Mouse (Mus musculus): ENCODE data around the gene Prpf40b. TPM values are rescaled to one million over a fixed set of nuclear protein-coding genes. Genes with fewer than 3 reads are reported as not detected.
A peak's percentile ranks its signal among the peaks of the same experiment; 100 is the strongest.

The Prpf40b gene
- polyA plus RNA-seq, 1 experiment: 17.9 TPM

- peaks cover 46% of the 10 kb centered on the region for H3K4me1 ChIP-seq (ENCODE audit: control insufficient read depth, insufficient read depth, insufficient read length, low read length)
- H3K27ac ChIP-seq (replicated peaks; ENCODE audit: low read depth, low read length): peak overlapping the region; percentile 84
- H3K4me3 ChIP-seq (ENCODE audit: insufficient read depth, low read depth, low read length): no peak overlapping the region
Measured at GRCm38 (mm10) chr15:99316314-99317266, 21.7 kb downstream of the Prpf40b start.

DNA sequence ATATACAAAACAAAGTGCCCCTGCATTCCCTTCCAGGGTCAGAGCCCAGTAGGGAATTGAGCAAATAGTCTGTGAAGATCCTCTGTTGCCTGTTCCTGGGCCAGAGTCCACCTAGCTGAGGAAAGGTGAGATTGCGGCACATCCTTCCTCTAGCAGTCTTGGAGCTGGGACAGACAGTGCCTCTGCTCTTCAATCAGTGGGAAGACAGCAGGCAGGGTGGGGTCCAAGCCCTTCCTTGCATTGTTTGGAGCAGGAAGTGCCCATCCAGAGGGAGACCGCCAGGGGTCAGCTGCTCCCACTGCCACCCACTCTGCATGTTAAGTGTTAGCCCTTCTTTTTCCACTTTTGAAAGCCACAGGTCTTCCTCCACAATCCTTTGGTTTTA lies 22.4 kb downstream of the Prpf40b start:
- Histone ChIP-seq H3K4me3 (ENCODE audit: insufficient read depth, low read depth, low read length) (no peak overlapping the region), H3K4me1 (ENCODE audit: control insufficient read depth, insufficient read depth, insufficient read length, low read length) (peaks cover 46% of the 10 kb centered on the region), H3K27ac (replicated peaks; ENCODE audit: low read depth, low read length) (peak overlapping the region; percentile 84)

DNA sequence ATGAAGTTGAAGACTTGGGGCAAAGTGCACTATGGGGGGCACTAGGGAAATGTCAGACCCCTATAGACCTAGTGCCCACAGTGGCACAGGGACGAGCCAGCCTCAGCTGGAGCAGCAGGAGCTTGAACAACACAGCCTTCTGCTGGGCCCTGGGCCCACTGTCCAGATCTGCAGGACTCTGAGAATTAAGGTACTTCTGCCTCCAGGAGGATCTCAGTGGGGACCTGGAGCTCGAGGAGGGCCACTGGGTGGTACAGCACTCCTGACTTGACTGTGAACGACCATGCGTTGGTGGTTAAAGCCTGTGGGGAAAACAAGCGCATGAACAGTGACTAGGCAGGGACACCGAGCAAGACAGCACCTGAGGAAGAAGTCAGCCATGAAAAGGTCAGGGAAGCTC lies 23.2 kb downstream of the Prpf40b start:
- Histone ChIP-seq H3K4me3 (ENCODE audit: insufficient read depth, low read depth, low read length) (no peak overlapping the region), H3K27ac (replicated peaks; ENCODE audit: low read depth, low read length) (peak overlapping the region; percentile 84), H3K4me1 (ENCODE audit: control insufficient read depth, insufficient read depth, insufficient read length, low read length) (peaks cover 46% of the 10 kb centered on the region)

GRCm38 (mm10) chr15:99318861-99319410 lies 24.0 kb downstream of the Prpf40b start:
- no peak overlapping the region for H3K4me3 ChIP-seq (ENCODE audit: insufficient read depth, low read depth, low read length)
- peaks cover 44% of the 10 kb centered on the region for H3K4me1 ChIP-seq (ENCODE audit: control insufficient read depth, insufficient read depth, insufficient read length, low read length)
- H3K27ac ChIP-seq (replicated peaks; ENCODE audit: low read depth, low read length): peak overlapping the region; percentile 84

DNA sequence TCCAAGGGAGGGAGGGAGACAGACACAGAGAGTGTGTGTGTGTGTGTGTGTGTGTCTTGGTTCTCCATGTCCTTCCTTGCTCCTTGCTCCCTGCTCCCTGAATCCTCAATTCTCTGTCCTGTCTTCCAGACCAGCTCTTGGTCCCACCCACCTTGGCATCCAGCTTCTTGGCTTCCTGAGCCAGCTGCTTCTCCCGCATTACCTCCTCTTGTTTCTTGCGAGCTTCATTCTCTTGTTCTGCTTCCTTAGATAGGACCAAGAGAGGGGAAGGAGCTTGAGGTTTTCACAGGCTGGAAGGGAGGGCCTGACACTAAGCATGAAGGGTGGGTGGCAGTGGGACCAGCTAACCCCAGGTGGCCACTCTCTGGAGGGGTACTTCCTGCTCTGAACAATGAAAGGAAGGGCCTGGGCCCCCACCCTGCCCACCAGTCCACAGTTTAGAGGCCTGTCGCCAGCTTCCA lies 24.6 kb downstream of the Prpf40b start:
- no peak overlapping the region for H3K4me3 ChIP-seq (ENCODE audit: insufficient read depth, low read depth, low read length)
- peaks cover 42% of the 10 kb centered on the region for H3K4me1 ChIP-seq (ENCODE audit: control insufficient read depth, insufficient read depth, insufficient read length, low read length)
- H3K27ac ChIP-seq (replicated peaks; ENCODE audit: low read depth, low read length): peak overlapping the region; percentile 84

GRCm38 (mm10) chr15:99320168-99320674 lies 25.3 kb downstream of the Prpf40b start:
- peak overlapping the region; percentile 84 for H3K27ac ChIP-seq (replicated peaks; ENCODE audit: low read depth, low read length)
- H3K4me3 ChIP-seq (ENCODE audit: insufficient read depth, low read depth, low read length): no peak overlapping the region
- H3K4me1 ChIP-seq (ENCODE audit: control insufficient read depth, insufficient read depth, insufficient read length, low read length): peaks cover 43% of the 10 kb centered on the region

DNA sequence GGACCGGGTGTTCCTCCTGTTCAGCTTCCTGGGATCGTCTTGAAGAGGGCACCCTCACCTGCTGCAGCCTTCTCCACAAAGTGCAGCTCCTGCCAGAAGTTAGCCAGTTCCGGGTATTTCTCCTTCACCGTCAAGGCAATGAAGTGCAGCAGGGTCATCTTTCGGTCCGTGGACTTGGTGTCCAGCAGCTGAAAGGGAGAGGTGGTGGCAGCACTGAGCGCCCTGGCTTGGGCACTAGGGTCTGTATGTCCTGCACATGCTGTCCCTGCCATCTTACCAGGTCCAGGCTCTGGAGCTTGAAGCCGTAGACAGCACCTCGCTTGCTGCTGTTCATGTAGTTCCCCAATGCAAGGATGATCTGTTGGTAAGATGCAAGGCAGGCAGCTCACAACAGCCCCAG lies 26.1 kb downstream of the Prpf40b start:
- Histone ChIP-seq H3K4me1 (ENCODE audit: control insufficient read depth, insufficient read depth, insufficient read length, low read length) (peaks cover 49% of the 10 kb centered on the region), H3K4me3 (ENCODE audit: insufficient read depth, low read depth, low read length) (no peak overlapping the region), H3K27ac (replicated peaks; ENCODE audit: low read depth, low read length) (peak overlapping the region; percentile 58)

DNA sequence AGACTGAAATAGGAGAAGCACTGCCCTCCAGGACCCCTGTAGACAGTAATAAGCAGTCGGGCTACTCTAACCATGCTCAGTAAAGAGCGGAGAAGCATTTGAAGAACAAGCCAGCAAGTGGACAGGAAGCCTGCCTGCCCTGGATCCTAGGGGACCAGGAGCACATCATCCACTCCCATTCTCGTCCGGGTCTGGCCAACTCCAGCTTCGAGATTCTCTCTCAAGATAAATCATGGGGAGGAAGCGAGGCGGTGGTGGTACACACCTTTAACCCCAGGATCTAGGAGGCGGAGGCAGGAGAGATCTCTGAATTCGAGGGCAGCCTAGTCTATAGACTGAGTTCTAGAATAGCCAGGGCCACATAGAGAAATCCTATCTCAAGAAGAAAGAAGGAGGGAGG lies 29.3 kb downstream of the Prpf40b start:
- H3K27ac ChIP-seq (replicated peaks; ENCODE audit: low read depth, low read length): peak overlapping the region; percentile 69
- H3K4me3 ChIP-seq (ENCODE audit: insufficient read depth, low read depth, low read length): no peak overlapping the region
- H3K4me1 ChIP-seq (ENCODE audit: control insufficient read depth, insufficient read depth, insufficient read length, low read length): peaks cover 32% of the 10 kb centered on the region

GRCm38 (mm10) chr15:99325598-99325997 lies 30.7 kb downstream of the Prpf40b start:
- Histone ChIP-seq H3K4me3 (ENCODE audit: insufficient read depth, low read depth, low read length) (no peak overlapping the region), H3K27ac (replicated peaks; ENCODE audit: low read depth, low read length) (peak overlapping the region; percentile 69), H3K4me1 (ENCODE audit: control insufficient read depth, insufficient read depth, insufficient read length, low read length) (peaks cover 34% of the 10 kb centered on the region)

- peak overlapping the region; percentile 78 for H3K27ac ChIP-seq (replicated peaks; ENCODE audit: low read depth, low read length)
- peaks cover 36% of the 10 kb centered on the region for H3K4me1 ChIP-seq (ENCODE audit: control insufficient read depth, insufficient read depth, insufficient read length, low read length)
- H3K4me3 ChIP-seq (ENCODE audit: insufficient read depth, low read depth, low read length): no peak overlapping the region
Measured at GRCm38 (mm10) chr15:99326407-99326806, 31.5 kb downstream of the Prpf40b start.

DNA sequence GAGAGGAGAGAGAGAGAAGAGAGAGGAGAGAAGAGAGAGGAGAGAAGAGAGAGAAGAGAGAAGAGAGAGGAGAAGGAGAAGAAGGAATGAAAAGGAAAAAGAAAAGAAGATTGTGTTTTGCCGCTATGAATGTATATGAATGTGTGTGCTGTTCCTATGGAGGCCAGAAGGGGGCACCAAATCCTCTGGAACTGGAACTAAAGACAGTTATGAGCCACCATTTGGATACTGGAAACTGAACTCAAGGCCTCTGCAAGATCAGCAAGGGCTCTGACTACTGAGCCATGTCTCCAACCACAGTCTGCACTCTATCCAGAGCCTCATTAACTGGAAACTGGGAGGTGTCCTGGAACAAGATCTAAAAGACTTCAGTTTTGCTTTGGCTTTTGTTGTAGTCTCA lies 32.1 kb downstream of the Prpf40b start:
- H3K27ac ChIP-seq (replicated peaks; ENCODE audit: low read depth, low read length): peak overlapping the region; percentile 78
- H3K4me3 ChIP-seq (ENCODE audit: insufficient read depth, low read depth, low read length): no peak overlapping the region
- H3K4me1 ChIP-seq (ENCODE audit: control insufficient read depth, insufficient read depth, insufficient read length, low read length): peaks cover 42% of the 10 kb centered on the region

DNA sequence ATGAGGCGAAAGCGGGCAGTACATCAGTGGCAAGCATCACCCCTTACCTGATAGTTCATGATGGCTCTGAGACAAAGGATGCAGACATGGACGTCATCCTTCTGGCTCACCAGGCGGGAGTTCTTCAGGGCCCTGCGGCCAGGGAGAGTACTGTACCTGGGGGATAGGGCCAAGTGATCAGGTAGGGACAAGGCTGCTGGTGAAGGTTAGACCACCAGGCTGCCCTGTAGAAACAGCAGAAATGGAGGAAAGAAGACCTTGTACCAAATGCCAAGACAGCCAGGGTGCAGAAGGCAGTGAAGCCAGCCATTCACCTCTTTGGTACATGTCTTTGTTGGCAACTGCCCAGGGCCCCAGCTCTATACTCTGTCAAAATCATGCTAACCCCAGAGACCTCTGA lies 33.1 kb downstream of the Prpf40b start:
- Histone ChIP-seq H3K27ac (replicated peaks; ENCODE audit: low read depth, low read length) (peak overlapping the region; percentile 78), H3K4me1 (ENCODE audit: control insufficient read depth, insufficient read depth, insufficient read length, low read length) (peaks cover 50% of the 10 kb centered on the region), H3K4me3 (ENCODE audit: insufficient read depth, low read depth, low read length) (no peak overlapping the region)

DNA sequence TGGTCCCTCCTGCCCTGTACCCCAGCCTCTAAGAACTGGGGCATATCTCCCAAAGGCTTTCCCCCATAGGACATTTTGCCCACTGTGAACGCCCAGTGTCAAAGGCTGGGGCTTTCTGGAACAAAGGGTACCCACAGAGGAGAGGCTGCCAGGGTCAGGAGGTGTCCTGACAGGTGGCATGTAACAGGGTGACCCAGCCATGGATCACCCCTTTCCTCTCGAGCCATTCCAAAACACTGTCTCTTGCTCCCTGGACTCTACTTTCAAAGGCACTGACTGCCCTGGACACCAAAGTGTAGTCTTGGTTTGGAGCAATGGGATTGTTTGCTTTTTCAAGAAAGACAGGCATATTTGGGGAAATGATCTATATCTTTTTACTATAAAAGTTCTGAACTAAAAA lies 35.4 kb downstream of the Prpf40b start:
- Histone ChIP-seq H3K27ac (replicated peaks; ENCODE audit: low read depth, low read length) (peak overlapping the region; percentile 58), H3K4me1 (ENCODE audit: control insufficient read depth, insufficient read depth, insufficient read length, low read length) (peaks cover 52% of the 10 kb centered on the region), H3K4me3 (ENCODE audit: insufficient read depth, low read depth, low read length) (no peak overlapping the region)

DNA sequence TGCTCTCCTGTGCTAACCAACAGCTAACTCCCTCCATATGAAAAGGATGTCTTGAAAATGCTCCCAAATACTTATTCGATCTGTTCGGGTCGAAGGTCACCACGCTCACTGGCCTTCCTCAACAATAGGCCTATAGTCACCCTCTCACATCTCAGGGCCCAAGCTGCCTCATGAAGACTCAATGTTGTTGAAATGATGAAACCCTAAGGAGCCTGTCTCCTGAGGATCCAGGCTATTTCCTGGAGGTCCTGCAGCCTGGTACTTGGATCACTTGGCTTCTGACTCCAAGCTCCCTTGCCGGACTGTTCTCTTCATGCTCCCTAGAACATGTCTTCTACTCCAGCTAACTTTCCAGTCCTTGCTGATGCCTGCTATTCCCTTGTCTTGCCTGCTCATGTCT lies 36.5 kb downstream of the Prpf40b start:
- no peak overlapping the region for H3K4me3 ChIP-seq (ENCODE audit: insufficient read depth, low read depth, low read length)
- peak overlapping the region; percentile 80 for H3K27ac ChIP-seq (replicated peaks; ENCODE audit: low read depth, low read length)
- H3K4me1 ChIP-seq (ENCODE audit: control insufficient read depth, insufficient read depth, insufficient read length, low read length): peaks cover 57% of the 10 kb centered on the region

GRCm38 (mm10) chr15:99332111-99332510 lies 37.2 kb downstream of the Prpf40b start:
- Histone ChIP-seq H3K27ac (replicated peaks; ENCODE audit: low read depth, low read length) (peak overlapping the region; percentile 80), H3K4me3 (ENCODE audit: insufficient read depth, low read depth, low read length) (no peak overlapping the region), H3K4me1 (ENCODE audit: control insufficient read depth, insufficient read depth, insufficient read length, low read length) (peaks cover 60% of the 10 kb centered on the region)
